Mouse (Mus musculus): ENCODE data around the gene Gm49339.

- TF ChIP-seq CTCF (IDR thresholded peaks at IDR 0.05; ENCODE audit: low read depth, low read length): no peak
- no peak for TF ChIP-seq GATA1 (IDR thresholded peaks at IDR 0.05; ENCODE audit: borderline replicate concordance, low read length)
Observed at GRCm38 (mm10) chr10:51453616-51454298, 26.7 kb upstream of the Gm49339 start.
